Mouse (Mus musculus): ENCODE data around the gene L3mbtl2. TPM values are rescaled to one million over a fixed set of nuclear protein-coding genes. Genes with fewer than 3 reads are reported as not detected.

L3mbtl2 gene
- total RNA-seq (2023), result 10 to 100 TPM; 51.7 to 52.1 TPM

DNA sequence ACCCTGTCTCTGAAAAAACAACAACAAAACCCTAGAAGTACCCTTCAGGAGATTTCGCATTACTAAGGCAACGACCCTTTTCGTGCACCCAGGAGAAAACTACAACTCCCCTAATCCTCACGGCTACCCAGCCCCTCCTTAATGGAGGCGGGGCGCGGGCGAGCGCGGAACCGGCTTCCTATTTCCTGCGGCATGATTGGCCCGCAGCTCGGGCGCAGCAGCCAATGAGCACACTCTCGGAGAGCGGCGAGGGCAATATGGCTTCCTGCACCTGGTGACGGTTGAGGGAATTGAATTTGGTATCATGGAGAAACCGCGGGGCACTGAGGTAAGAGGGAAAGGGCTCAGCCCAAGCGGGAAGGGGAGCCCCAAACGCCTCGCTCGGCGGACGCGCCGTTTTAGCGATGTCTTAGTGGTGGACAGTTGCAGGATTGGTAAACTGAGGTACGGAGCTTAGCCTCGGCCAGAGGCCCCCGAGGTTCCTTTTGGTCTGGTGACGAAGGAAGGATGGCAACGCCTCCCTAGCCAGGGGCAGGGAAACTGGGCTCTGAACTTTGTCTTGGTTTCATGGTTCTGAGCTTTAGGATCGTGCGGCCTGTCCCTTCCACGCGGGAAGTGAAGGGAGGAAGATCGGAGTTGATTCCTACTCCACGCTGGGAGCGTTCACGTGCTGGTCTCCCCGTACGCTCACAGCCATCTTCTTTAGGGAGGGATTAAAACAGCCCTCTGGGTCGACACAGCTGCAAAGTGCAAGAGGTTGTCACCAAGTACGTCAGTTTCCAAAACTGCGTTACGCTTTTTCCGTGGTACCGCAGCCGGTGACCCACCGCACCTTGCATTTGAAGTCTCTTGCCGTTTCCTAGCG lies at the start of gene L3mbtl2:
Gene L3mbtl2 (plus strand): TSS at position 193 of the 865 bp plus-strand sequence.

DNA sequence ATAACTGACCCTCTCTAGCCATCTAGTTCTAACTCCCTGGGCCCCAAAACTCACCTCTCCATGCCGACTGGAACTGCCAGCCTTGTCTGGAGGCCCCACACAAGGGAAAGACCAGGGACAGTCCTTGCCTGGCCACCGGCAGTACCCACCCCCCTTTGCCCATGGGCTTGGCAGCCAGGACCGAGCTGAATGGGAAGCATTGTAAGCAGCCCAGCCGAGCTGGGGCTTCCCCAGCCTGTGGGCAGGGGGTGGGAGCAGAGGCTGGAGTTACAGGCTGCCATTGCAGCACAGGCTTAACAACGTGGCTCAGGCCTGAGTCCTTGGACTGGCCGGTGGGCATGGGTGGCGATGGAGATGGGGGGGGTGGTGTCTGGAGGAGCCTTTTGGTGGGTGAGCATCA lies 33.5 kb downstream of the L3mbtl2 start, which contains the start of gene Chadl:
Gene Chadl (minus strand): TSS at position 113 of the 400 bp plus-strand sequence.

Other genes starting within 250 kb of the L3mbtl2 start
- 100 to 1,000 TPM in 1 of 2 experiments, 10 to 100 TPM in 1; 96.2 to 112 TPM for gene Rbx1, start 197.6 kb upstream of the L3mbtl2 start, total RNA-seq (2023)
- gene Ep300, start 78.5 kb upstream of the L3mbtl2 start, total RNA-seq (2023), result 100 to 1,000 TPM; 226 to 227 TPM
- gene Chadl, start 33.4 kb downstream of the L3mbtl2 start, total RNA-seq (2023), result not detected
- gene Zc3h7b, start 81.2 kb downstream of the L3mbtl2 start, total RNA-seq (2023), result 10 to 100 TPM; 40.0 to 42.6 TPM
- gene Rangap1, start 81.6 kb downstream of the L3mbtl2 start, total RNA-seq (2023), result 10 to 100 TPM; 67.0 to 80.9 TPM
- gene Tef, start 138.5 kb downstream of the L3mbtl2 start, total RNA-seq (2023), result 10 to 100 TPM; 38.6 to 45.3 TPM
- gene Tob2, start 194.9 kb downstream of the L3mbtl2 start, total RNA-seq (2023), result 100 to 1,000 TPM; 114 to 123 TPM
- gene Phf5a, start 208.0 kb downstream of the L3mbtl2 start, total RNA-seq (2023), result 10 to 100 TPM; 62.7 to 66.9 TPM
- gene Aco2, start 208.4 kb downstream of the L3mbtl2 start, total RNA-seq (2023), result 100 to 1,000 TPM; 144 to 153 TPM

Data from B cell, adult 67 days (primary cell).